Mouse (Mus musculus) adrenal gland, postnatal 14 days (tissue): ENCODE data around the gene Gm12887. TPM values are rescaled to one million over a fixed set of nuclear protein-coding genes. Genes with fewer than 3 reads are reported as not detected.

Experiments
- DNase-seq: peaks from one replicate; pipeline ENCODE4 v3.0.0; 2021; ENCODE audit warnings: mixed read lengths
- long read RNA-seq, 2 experiments: library from polyadenylated mRNA; stranded (forward); transcript quantifications; one replicate each; pipeline ENCODE4 v2.0.0; 2021
- total RNA-seq: library from RNA; stranded (reverse); gene quantifications from 2 replicates; pipeline ENCODE4 v1.2.3, GENCODE M21; 2021

The Gm12887 gene
- total RNA-seq: not detected in 2 replicates
- long read RNA-seq, experiment 1: 0 reads
- long read RNA-seq, experiment 2: 0 reads

DNA sequence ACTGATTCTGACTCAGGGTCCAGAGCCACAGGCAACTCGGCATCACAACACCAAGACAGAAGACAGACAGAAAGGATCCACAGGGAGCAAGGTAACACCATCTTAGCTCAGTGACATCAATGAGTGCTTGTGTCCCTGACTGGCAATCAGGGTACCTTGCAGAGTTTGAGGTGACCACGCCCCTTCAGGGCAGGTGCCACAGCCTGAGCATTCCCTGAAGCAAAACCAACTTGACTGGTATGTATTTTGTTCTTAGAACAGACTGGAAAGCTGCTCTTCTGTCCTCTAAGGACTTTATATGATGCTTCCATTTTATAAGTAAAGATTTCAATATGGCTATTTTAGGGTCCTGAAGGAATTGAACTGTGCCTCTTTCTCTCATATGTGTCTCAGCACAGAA is at the start of gene Gm12887:
Gm12887 (minus strand) TSS at position 101 of the 400 bp plus-strand sequence.
- DNase-seq: no peak

DNA sequence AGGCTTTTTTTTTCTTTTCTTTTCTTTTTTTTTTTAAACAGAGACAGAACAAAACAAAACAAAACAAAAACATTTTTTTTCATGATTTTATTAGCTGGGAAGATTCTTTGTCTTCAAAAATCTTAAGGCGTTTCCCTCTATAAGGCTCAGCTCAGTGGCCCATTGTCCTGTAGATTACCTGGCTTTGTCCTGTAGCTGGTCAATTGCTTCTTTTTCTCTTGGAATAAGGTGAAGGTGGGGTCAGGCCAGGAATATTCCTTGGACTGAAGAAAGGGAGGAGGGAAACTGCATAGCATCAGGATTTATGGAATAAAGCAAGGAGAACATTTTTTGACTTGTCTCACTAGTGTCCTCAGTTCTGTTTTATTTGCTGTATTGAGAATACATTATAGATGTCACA is 35.1 kb upstream of the Gm12887 start:
- no peak for DNase-seq

Other genes starting within 250 kb of the Gm12887 start
- gene Gm12886, start 199.0 kb downstream of the Gm12887 start, total RNA-seq: not detected in 2 replicates